Mouse (Mus musculus) skeletal muscle tissue, adult 2 months (tissue): Measurements from ENCODE around the gene Nos2.

Experiments
- DNase-seq: peaks from one replicate; pipeline ENCODE4 v3.0.0-alpha.2; 2012; ENCODE audit warnings: low read depth, low spot score

Gene Nos2

GRCm38 (mm10) chr11:78959367-78959766, 38.8 kb downstream of the Nos2 start:
- no peak for DNase-seq

GRCm38 (mm10) chr11:78959841-78960520, 39.4 kb downstream of the Nos2 start:
- DNase-seq, result no peak

- DNase-seq, result no peak
Measured at GRCm38 (mm10) chr11:78961221-78961620, 40.6 kb downstream of the Nos2 start.

GRCm38 (mm10) chr11:78967371-78967770, 46.8 kb downstream of the Nos2 start:
- DNase-seq, result no peak

GRCm38 (mm10) chr11:78968121-78968520, 47.5 kb downstream of the Nos2 start:
- no peak for DNase-seq

GRCm38 (mm10) chr11:78971096-78971495, 50.5 kb downstream of the Nos2 start:
- DNase-seq, result no peak

- no peak for DNase-seq
Measured at GRCm38 (mm10) chr11:78971746-78972145, 51.2 kb downstream of the Nos2 start.

- no peak for DNase-seq
Measured at GRCm38 (mm10) chr11:78972328-78972727, 51.7 kb downstream of the Nos2 start.

GRCm38 (mm10) chr11:78972811-78973351, 52.3 kb downstream of the Nos2 start:
- DNase-seq, result no peak

GRCm38 (mm10) chr11:78973381-78974150, 53.0 kb downstream of the Nos2 start:
- DNase-seq, result peak; percentile 83

- DNase-seq, result no peak
Measured at GRCm38 (mm10) chr11:78976731-78977510, 56.3 kb downstream of the Nos2 start.

GRCm38 (mm10) chr11:78978176-78979019, 57.8 kb downstream of the Nos2 start:
- DNase-seq, result no peak

- no peak for DNase-seq
Measured at GRCm38 (mm10) chr11:78980083-78980634, 59.6 kb downstream of the Nos2 start.

GRCm38 (mm10) chr11:78982042-78982441, 61.5 kb downstream of the Nos2 start:
- DNase-seq, result no peak

- DNase-seq, result no peak
Measured at GRCm38 (mm10) chr11:78982513-78983291, 62.1 kb downstream of the Nos2 start.

- no peak for DNase-seq
Measured at GRCm38 (mm10) chr11:78983539-78983938, 63.0 kb downstream of the Nos2 start.

GRCm38 (mm10) chr11:78984483-78985177, 64.0 kb downstream of the Nos2 start, which contains the start of gene Lgals9:
TSS of gene Lgals9 (minus strand) at chr11:78984946.
- DNase-seq, result peak; percentile 90

- DNase-seq, result no peak
Measured at GRCm38 (mm10) chr11:78985505-78985904, 64.9 kb downstream of the Nos2 start.

- no peak for DNase-seq
Measured at GRCm38 (mm10) chr11:78986311-78987002, 65.9 kb downstream of the Nos2 start.
